8 mouse cellular contexts compared by ENCODE assay signal in genomic region chr13:64344082-64344501, GRCm38 (mm10). TPM values are rescaled to one million over a fixed set of nuclear protein-coding genes. Genes with fewer than 3 reads are reported as not detected.
DNase-seq lines count a peak whose midpoint lies in the region; ATAC-seq and TF ChIP-seq lines count a peak whose summit lies in the region.

No protein-coding gene starts in this region.

- intact Hi-C loops in heart, adult 2 months (cut with DNase I) = loop anchor here (10.0 kb wide), 1 partner anchor 931 kb away; the partner anchor contains the start of gene Zfp369

- H3K4me3 ChIP-seq in heart, adult 2 months = peak overlapping the region; percentile 55
- H3K4me3 ChIP-seq in limb, embryonic 15.5 days = peak overlapping the region; percentile 45
- H3K4me3 ChIP-seq in midbrain, embryonic 15.5 days = peak overlapping the region; percentile 49

- H3K9me3 ChIP-seq in limb, embryonic 15.5 days = no peaks in the 10 kb centered on the region
- no peaks in the 10 kb centered on the region for H3K9me3 ChIP-seq in midbrain, embryonic 15.5 days

- DNase-seq in adrenal gland, adult (ENCODE audit: inconsistent age in 2 of 2, low spot score in 1 of 2) = peak; percentile 13 to 80
- no peak for DNase-seq in adrenal gland, postnatal 4 days (ENCODE audit: low spot score in 2 of 2)
- peak; percentile 30 for DNase-seq in embryo, embryonic 10 days (ENCODE audit: low spot score)
- DNase-seq in heart, adult 2 months = peak; percentile 39 to 68
- peak; percentile 64 for DNase-seq in kidney, adult 18-20 months
- no peak for DNase-seq in B cell, adult 2 months

- 1% methylated on average over 9 of the region's 9 CpGs for WGBS in heart, adult 2 months
- 2% methylated on average over 9 of the region's 9 CpGs for WGBS in limb, embryonic 15.5 days
- WGBS in midbrain, embryonic 15.5 days = 5% methylated on average over 9 of the region's 9 CpGs

- peak overlapping the region; percentile 70 for H3K4me2 ChIP-seq in limb, embryonic 15.5 days
- H3K4me2 ChIP-seq in midbrain, embryonic 15.5 days = peak overlapping the region; percentile 71

- TF ChIP-seq EP300 in heart, adult 2 months (IDR thresholded peaks at IDR 0.05; ENCODE audit: insufficient read depth, low read depth, low read length) = no peak

- H3K9ac ChIP-seq in heart, adult 2 months (ENCODE audit: low read depth, low read length) = peak overlapping the region; percentile 76
- H3K9ac ChIP-seq in limb, embryonic 15.5 days = peak overlapping the region; percentile 39
- peak overlapping the region; percentile 53 for H3K9ac ChIP-seq in midbrain, embryonic 15.5 days

- H3K79me2 ChIP-seq in heart, adult 2 months (replicated peaks; ENCODE audit: control insufficient read depth, insufficient read depth, low read length) = no peaks in the 10 kb centered on the region

- H3K27ac ChIP-seq in heart, adult 2 months = peak overlapping the region; percentile 78
- no peak overlapping the region for H3K27ac ChIP-seq in limb, embryonic 15.5 days
- no peak overlapping the region for H3K27ac ChIP-seq in midbrain, embryonic 15.5 days

- H3K4me1 ChIP-seq in heart, adult 2 months (ENCODE audit: control insufficient read depth, insufficient read depth, low read length) = peaks cover 2% of the 10 kb centered on the region
- 0 out of 2 replicates have a peak, but pooled peaks cover 5% of the 10 kb centered on the region for H3K4me1 ChIP-seq in limb, embryonic 15.5 days
- H3K4me1 ChIP-seq in midbrain, embryonic 15.5 days = 0 out of 2 replicates have a peak, but pooled peaks cover 5% of the 10 kb centered on the region

- ATAC-seq in limb, embryonic 15.5 days (ENCODE audit: insufficient number of reproducible peaks, low FRiP score, low TSS enrichment, low read depth) = no peak
- ATAC-seq in midbrain, embryonic 15.5 days (replicated peaks) = peak; percentile 93

- no peak for TF ChIP-seq CTCF in heart, adult 2 months (IDR thresholded peaks at IDR 0.05)

- TF ChIP-seq POLR2A in heart, adult 2 months (IDR thresholded peaks at IDR 0.05; ENCODE audit: insufficient read depth, low read depth, low read length) = 0 out of 2 replicates have a peak, but pooled peaks have one; percentile 26

- no peaks in the 10 kb centered on the region for H3K27me3 ChIP-seq in heart, adult 2 months (ENCODE audit: control insufficient read depth, insufficient read depth, low read length)
- H3K27me3 ChIP-seq in limb, embryonic 15.5 days = no peaks in the 10 kb centered on the region
- H3K27me3 ChIP-seq in midbrain, embryonic 15.5 days (replicated peaks) = no peaks in the 10 kb centered on the region

- no peaks in the 10 kb centered on the region for H3K36me3 ChIP-seq in heart, adult 2 months (ENCODE audit: control insufficient read depth, insufficient read depth, low read length)
- no peaks in the 10 kb centered on the region for H3K36me3 ChIP-seq in limb, embryonic 15.5 days
- no peaks in the 10 kb centered on the region for H3K36me3 ChIP-seq in midbrain, embryonic 15.5 days (replicated peaks)

RNA-seq across cellular contexts. Expression of gene Ctsl, which starts 26.6 kb away (rescaled TPM):
- total RNA-seq in adrenal gland, postnatal 4 days (2021) = 100 to 1,000 TPM; 275 to 276 TPM
- 100 to 1,000 TPM; 221 to 288 TPM for total RNA-seq in heart, adult 2 months (2021)
- 90.0 and 166 TPM in 2 replicates for polyA plus RNA-seq in heart, adult 2 months (2012; rRNA removed)
- polyA plus RNA-seq in limb, embryonic 15.5 days (2015; fragmentation: Nextera tagmentation; extraction: Ambion mirVana) = 242 and 254 TPM in 2 replicates
- polyA plus RNA-seq in midbrain, embryonic 15.5 days (2015; fragmentation: Nextera tagmentation; extraction: Ambion mirVana) = 134 and 138 TPM in 2 replicates

RNA-seq across cellular contexts. Expression of gene Aaed1, which starts 31.6 kb away (rescaled TPM):
- 10 to 100 TPM; 42.7 to 43.8 TPM for total RNA-seq in adrenal gland, postnatal 4 days (2021)
- total RNA-seq in heart, adult 2 months (2021) = 10 to 100 TPM; 55.7 to 65.7 TPM
- 19.6 and 28.4 TPM in 2 replicates for polyA plus RNA-seq in heart, adult 2 months (2012; rRNA removed)
- polyA plus RNA-seq in limb, embryonic 15.5 days (2015; fragmentation: Nextera tagmentation; extraction: Ambion mirVana) = 44.8 and 46.3 TPM in 2 replicates
- 12.8 and 15.3 TPM in 2 replicates for polyA plus RNA-seq in midbrain, embryonic 15.5 days (2015; fragmentation: Nextera tagmentation; extraction: Ambion mirVana)

Comparison
In these comparisons a context has a peak if more than half of its experiments do, and no peak if none do; other contexts are left out.
1. DNase-seq: peak in adrenal gland, adult (2 of 2), embryo, embryonic 10 days (single experiment), heart, adult 2 months (2 of 2) and kidney, adult 18-20 months (single experiment); none in adrenal gland, postnatal 4 days (0 of 2) and B cell, adult 2 months (0 of 2).
2. Peak in every context shown above with its lines, with median percentiles within 50 percentile points of each other: H3K4me3 ChIP-seq and H3K9ac ChIP-seq.